Mouse (Mus musculus) lung, adult 2 months (tissue): ENCODE results near the gene Tpra1. TPM values are rescaled to one million over a fixed set of nuclear protein-coding genes. Genes with fewer than 3 reads are reported as not detected.
A peak's percentile ranks its signal among the peaks of the same experiment; 100 is the strongest.

Experiments
- DNase-seq: peaks from one replicate; pipeline ENCODE4 v3.0.0; 2022
- H3K4me1 ChIP-seq: fragments of 200-500 bp; 2 replicates; pipeline ENCODE4 v1.6.1; 2011; ENCODE audit warnings: low read length; ENCODE audit not compliant: control insufficient read depth, insufficient read depth
- H3K4me3 ChIP-seq: fragments of 200-500 bp; replicated peaks from 2 replicates; pipeline ENCODE3; 2011; ENCODE audit warnings: low read depth, mild to moderate bottlenecking, control low read depth, low read length; ENCODE audit errors: extremely low read depth
- CTCF ChIP-seq: fragments of 200-500 bp; IDR thresholded peaks from 2 replicates; pipeline ENCODE4 v1.5.1; 2011; ENCODE audit warnings: mild to moderate bottlenecking, low read length, control low read depth; ENCODE audit not compliant: insufficient read depth
- POLR2A ChIP-seq: fragments of 200-500 bp; IDR thresholded peaks from 2 replicates; pipeline ENCODE4 v1.6.1; 2011; ENCODE audit warnings: low read depth, mild to moderate bottlenecking, control low read depth, low read length, borderline replicate concordance; ENCODE audit errors: extremely low read depth
- WGBS: fragments of 180-500 bp; shearing (Covaris S2); methylation state at CpG from one replicate; pipeline ENCODE4 v1.1.7; 2018; 5-methylcytosine and 5-hydroxymethylcytosine counted together
- polyA plus RNA-seq: library from polyadenylated mRNA; depleted of rRNA; stranded (reverse); fragments of >200 nt; gene quantifications from 2 replicates; pipeline ENCODE4 v1.2.3, GENCODE M21; 2012

Tpra1 gene
- polyA plus RNA-seq, 1 experiment: 176 TPM

DNA sequence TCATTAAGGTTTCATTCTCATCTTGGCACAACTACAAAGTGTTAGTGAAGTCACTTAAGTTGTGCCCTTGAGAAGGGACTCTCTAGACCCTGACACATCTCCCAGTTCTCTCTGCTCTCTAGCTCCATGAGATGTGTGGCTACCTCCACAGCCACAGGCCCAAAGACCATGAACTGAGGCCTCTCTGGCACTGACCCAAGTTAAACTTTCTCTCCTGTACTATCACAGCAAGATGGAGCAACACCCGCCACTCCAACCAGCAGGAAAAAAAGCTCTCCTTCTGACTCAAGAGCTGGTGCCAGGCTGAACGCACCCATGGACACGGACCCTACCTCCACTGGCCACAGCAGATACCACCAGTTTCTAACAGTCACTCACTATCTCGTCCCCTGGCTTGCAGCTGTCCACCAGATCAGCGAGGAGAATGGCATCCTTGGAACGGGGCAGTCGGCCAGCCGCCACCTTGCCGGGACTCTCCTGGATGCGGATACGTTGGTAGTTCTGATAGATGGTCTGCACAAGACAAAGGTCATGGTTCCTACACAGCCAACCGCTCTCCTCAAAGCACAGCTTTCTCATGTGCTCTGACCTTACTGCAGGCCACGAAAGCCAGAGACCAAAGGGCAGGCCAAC, 12.5 kb upstream of the Tpra1 start:
- DNase-seq: no peak
- H3K4me3 ChIP-seq: no peak overlapping the region
- no peaks in the 10 kb centered on the region for H3K4me1 ChIP-seq
- 84% methylated on average over 13 of the region's 13 CpGs for WGBS
- no peak for TF ChIP-seq POLR2A
- no peak for TF ChIP-seq CTCF

DNA sequence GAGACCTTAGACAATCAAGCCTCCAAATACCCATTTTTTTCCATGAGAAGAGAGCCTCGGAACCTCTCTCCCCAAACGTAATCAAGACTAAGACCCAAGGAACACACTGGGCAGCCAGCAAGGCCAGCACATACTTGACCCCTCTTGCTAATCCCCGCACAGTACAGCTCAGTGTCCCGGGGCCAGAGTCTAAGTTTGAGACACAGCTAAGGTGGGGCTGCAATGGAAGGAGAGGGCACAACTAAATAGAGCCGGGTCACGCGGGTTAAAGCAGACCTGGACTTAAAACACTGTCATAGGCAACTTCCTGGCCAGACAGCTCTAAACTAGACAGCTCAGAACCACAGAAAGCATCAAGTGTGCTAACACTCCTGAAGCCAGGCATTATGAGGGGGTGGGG, 11.2 kb upstream of the Tpra1 start:
- WGBS: 88% methylated on average over 7 of the region's 7 CpGs
- DNase-seq: no peak
- H3K4me3 ChIP-seq: no peak overlapping the region
- no peak for TF ChIP-seq CTCF
- no peak for TF ChIP-seq POLR2A
- H3K4me1 ChIP-seq: no peaks in the 10 kb centered on the region

DNA sequence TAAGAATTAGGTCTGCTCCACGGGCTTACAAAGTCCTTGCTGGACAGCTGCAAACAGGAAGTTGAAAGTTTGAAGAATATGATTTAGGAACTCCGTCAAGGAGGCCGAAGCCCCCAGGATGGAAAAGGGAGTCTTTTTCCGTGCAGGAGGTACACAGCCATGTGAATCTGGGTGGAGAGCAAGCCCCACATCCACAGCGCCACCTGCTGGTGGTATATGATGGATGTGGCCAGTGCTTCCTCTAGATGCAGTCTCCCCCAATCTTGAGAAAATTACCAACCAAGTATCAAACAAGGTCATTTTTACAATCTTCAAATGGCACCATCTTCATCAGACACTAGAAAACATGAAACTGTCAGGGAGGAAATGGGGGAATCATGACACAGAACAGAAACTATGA, 8.5 kb upstream of the Tpra1 start:
- no peak overlapping the region for H3K4me3 ChIP-seq
- DNase-seq: peak; percentile 59
- WGBS: 44% methylated on average over 5 of the region's 5 CpGs
- H3K4me1 ChIP-seq: no peaks in the 10 kb centered on the region
- no peak for TF ChIP-seq POLR2A
- peak; percentile 92 for TF ChIP-seq CTCF

DNA sequence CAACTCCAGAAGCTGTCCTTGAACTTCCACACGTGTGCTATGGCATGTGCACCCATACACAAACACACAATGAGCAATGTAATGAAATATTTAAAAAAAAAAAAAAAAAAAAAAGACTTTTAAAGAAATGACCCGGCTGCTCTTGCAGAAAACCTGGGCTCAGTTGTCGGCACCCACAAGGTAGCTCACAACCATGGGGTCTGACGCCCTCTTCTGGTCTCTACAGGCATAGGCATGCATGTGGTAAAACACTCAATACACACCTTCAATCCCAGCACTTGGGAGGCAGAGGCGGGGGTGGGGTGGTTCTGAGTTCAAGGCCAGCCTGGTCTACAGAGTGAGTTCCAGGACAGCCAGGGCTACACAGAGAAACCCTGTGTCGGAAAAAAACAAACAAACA, 6.1 kb upstream of the Tpra1 start:
- Histone ChIP-seq H3K4me3 (no peak overlapping the region), H3K4me1 (no peaks in the 10 kb centered on the region)
- TF ChIP-seq POLR2A (no peak), CTCF (no peak)
- whole genome bisulfite sequencing: 80% methylated on average over 6 of the region's 6 CpGs
- no peak for DNase-seq

DNA sequence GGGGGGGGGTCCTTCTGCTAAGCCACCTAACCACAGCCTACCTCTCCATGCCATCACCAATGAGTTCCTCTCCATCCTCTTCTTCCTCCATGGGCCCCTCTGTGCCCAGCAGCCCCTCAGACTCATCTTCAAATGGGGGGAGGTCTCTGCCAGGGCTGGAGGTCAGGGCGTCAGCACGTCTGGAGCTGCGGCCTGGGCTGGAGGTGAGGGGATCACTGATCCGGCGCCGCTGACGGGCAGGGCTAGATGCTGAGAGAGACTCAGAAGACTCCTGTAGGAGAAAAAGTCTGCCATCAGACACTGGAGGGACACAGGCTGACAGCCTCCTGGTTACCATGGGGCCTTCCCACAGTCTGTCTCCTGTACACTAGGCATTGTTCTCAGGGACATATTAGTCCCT, 4.8 kb upstream of the Tpra1 start:
- Histone ChIP-seq H3K4me3 (no peak overlapping the region), H3K4me1 (no peaks in the 10 kb centered on the region)
- TF ChIP-seq CTCF: no peak
- TF ChIP-seq POLR2A: no peak
- WGBS: 81% methylated on average over 7 of the region's 7 CpGs
- DNase-seq: no peak

DNA sequence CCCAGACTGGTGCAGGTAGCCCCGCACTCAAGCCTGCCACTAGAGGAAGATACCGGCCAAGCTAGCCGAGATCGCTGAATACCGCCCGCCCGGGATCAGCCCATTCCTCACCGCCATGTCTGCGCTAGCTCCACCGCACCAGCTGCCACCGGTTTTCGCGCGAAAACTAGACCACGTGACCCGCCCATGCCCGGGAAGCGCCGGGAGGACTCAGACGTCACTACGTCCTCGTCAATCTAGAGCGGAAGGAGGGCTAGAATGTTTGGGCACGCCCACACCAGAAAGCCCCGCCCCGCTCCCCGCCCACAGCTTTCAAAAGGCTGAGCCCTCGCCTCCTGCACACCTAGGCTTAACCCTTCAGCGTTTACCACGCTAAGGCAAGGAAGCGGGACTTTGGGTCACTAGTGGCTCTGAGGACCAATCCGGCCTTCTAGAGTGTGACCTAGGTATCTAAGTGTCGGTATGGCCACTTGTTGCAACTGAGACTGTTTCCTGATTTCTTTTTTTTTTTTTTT, 3.5 kb upstream of the Tpra1 start, which contains the start of gene Mcm2:
TSS of gene Mcm2 (minus strand) at position 247 of the 515 bp plus-strand sequence.
- Histone ChIP-seq H3K4me1 (peaks cover 5% of the 10 kb centered on the region; the same call in 1 of the 2 replicates), H3K4me3 (peak within 1 kb of the TSS; percentile 76)
- TF ChIP-seq CTCF (no peak), POLR2A (peak; percentile 15; the same call in 1 of the 2 replicates)
- 0% methylated on average over 33 of the region's 33 CpGs for WGBS
- peak; percentile 93 for DNase-seq

DNA sequence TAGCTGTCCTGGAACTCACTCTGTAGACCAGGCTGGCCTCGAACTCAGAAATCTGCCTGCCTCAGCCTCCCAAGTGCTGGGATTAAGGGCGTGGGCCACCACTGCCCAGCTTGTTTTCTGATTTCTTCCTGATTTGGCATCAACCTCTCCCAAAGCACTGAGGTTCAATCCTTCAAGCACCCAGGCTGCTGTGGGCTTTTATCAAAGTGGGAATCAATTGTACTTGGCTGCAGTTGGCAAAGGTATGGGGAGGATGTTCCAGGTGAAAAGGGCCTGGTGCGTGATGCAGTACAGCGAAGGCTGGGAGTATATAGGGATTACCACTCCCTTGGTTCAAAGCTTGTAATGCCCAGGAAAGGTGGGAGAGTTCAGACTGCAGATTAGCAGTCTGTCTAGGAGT, 3.0 kb upstream of the Tpra1 start:
- no peak overlapping the region for H3K4me3 ChIP-seq
- TF ChIP-seq POLR2A (no peak), CTCF (no peak)

DNA sequence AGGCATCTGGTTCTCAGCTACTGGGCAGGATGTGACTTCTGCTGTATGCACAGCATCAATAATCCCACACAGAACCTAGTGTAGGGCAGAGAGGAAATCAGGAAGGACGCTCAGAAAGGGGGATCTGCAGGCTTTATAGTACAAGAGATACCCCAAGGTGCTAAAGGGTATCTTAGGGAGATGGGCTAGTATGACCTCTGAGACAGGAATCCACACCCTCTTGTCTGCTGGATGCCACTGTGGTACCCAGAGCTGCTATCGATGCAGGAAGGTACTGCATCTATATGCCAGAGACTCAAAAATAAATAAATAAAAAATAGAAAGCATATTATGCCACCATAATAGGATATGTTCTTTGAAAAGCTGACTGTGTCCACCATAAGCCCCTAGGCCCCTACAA, 2.4 kb upstream of the Tpra1 start:
- Histone ChIP-seq H3K4me3 (no peak overlapping the region), H3K4me1 (peaks cover 6% of the 10 kb centered on the region; the same call in 1 of the 2 replicates)
- WGBS: 86% methylated on average over 2 of the region's 2 CpGs
- DNase-seq: no peak
- TF ChIP-seq CTCF (no peak), POLR2A (no peak)

More for the DNA sequence above, 3.0 kb upstream of the Tpra1 start:
- no peak for DNase-seq
- H3K4me1 ChIP-seq: peaks cover 6% of the 10 kb centered on the region; the same call in 1 of the 2 replicates
- WGBS: 56% methylated on average over 4 of the region's 4 CpGs

DNA sequence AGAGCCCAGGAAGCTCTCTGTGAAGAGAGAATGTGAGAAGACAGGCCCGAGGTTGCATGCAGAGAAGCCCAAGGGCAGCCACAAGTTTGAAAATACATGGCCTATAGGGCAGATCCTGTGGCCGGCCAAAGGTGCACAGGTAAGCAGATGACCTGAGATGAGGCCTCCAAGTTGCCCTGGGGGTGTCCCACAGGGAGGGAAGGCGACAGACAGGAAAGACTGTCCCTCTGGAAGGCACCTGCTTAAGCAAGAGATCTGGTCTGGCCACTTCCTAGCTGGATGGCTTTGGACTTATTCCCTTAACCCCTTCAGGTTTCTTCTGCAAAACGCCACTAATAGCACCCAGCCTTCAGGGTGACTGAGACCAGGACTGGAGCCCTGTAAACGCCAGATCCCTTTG, 580 bp upstream of the Tpra1 start:
- TF ChIP-seq CTCF (no peak), POLR2A (peak; percentile 50; the same call in 1 of the 2 replicates)
- DNase-seq: peak; percentile 46
- H3K4me1 ChIP-seq: peaks cover 15% of the 10 kb centered on the region
- WGBS: 9% methylated on average over 5 of the region's 5 CpGs
- peak overlapping the region; percentile 84 for H3K4me3 ChIP-seq

DNA sequence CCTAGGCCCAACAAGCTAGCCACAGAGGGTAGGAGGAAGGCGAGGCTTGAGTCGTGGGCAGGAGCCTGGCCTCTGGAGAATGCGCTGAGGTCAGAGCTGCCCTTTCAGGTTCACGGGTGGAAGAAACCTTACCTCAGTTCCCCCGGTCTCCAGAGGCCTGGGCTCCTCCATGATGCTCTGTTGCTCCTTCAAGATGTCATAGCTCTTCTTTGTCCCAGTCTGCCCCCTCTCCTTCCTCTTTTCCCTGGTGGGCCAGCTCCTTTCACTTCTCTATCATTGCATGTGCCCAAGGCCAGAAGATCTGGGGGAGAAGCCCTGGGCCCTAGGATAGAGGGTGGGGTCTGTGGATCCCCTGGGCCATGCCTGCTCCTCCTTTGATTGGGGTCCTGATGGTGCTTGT, 1.7 kb downstream of the Tpra1 start:
- Histone ChIP-seq H3K4me1 (peaks cover 17% of the 10 kb centered on the region), H3K4me3 (no peak overlapping the region)
- WGBS: 63% methylated on average over 5 of the region's 5 CpGs
- DNase-seq: no peak
- no peak for TF ChIP-seq CTCF
- no peak for TF ChIP-seq POLR2A
